Mouse (Mus musculus): ENCODE measurements around the gene Emp1. TPM values are rescaled to one million over a fixed set of nuclear protein-coding genes. Genes with fewer than 3 reads are reported as not detected.

The Emp1 gene
- total RNA-seq, 1 experiment from 2014 or later: 62.6 TPM

- no peak for DNase-seq
Observed at GRCm38 (mm10) chr6:135411712-135412319, 49.5 kb downstream of the Emp1 start.

GRCm38 (mm10) chr6:135412649-135413048 is 50.3 kb downstream of the Emp1 start:
- DNase-seq: no peak

- DNase-seq: peak; percentile 71
Observed at GRCm38 (mm10) chr6:135417459-135417858, 55.1 kb downstream of the Emp1 start.

GRCm38 (mm10) chr6:135418223-135418824 is 56.0 kb downstream of the Emp1 start:
- DNase-seq: no peak

- DNase-seq: no peak
Observed at GRCm38 (mm10) chr6:135428246-135428645, 65.9 kb downstream of the Emp1 start.

- DNase-seq: no peak
Observed at GRCm38 (mm10) chr6:135429268-135429909, 67.0 kb downstream of the Emp1 start.

- no peak for DNase-seq
Observed at GRCm38 (mm10) chr6:135430441-135430970, 68.2 kb downstream of the Emp1 start.

Other genes starting within 250 kb of the Emp1 start
- gene Gprc5d, start 244.3 kb upstream of the Emp1 start, total RNA-seq (2021): not detected in 2 replicates
- gene Fam234b, start 164.6 kb upstream of the Emp1 start, total RNA-seq (2021): 28.7 and 29.4 TPM in 2 replicates
- 26.4 and 46.0 TPM in 2 replicates for gene Hebp1, start 164.5 kb upstream of the Emp1 start, total RNA-seq (2021)
- not detected in 2 replicates for gene Gsg1, start 108.2 kb upstream of the Emp1 start, total RNA-seq (2021)
- gene Pbp2, start 52.1 kb upstream of the Emp1 start, total RNA-seq (2021): not detected in 2 replicates